7 mouse cellular contexts compared by ENCODE assay signal in genomic region chr6:134402914-134403683, GRCm38 (mm10). TPM values are rescaled to one million over a fixed set of nuclear protein-coding genes. Genes with fewer than 3 reads are reported as not detected.
DNase-seq lines count a peak whose midpoint lies in the region; ATAC-seq and TF ChIP-seq lines count a peak whose summit lies in the region.

No protein-coding gene starts in this region.

- H3K4me1 ChIP-seq in ES-E14 (ENCODE audit: control insufficient read depth in 2 of 2, insufficient read depth in 2 of 2, low read length in 2 of 2, poor library complexity in 1 of 2), result peaks cover 0 to 17% of the 10 kb centered on the region in 2 experiments; a peak in 2 of 4 replicates
- no peaks in the 10 kb centered on the region for H3K4me1 ChIP-seq in heart, embryonic 12.5 days (replicated peaks)
- 0 out of 2 replicates have a peak, but pooled peaks cover 9% of the 10 kb centered on the region for H3K4me1 ChIP-seq in lung, embryonic 15.5 days

- H3K9me3 ChIP-seq in ES-E14 (ENCODE audit: control insufficient read depth, insufficient read depth, low read depth, low read length), result no peaks in the 10 kb centered on the region
- H3K9me3 ChIP-seq in heart, embryonic 12.5 days (replicated peaks), result no peaks in the 10 kb centered on the region
- H3K9me3 ChIP-seq in lung, embryonic 15.5 days, result no peaks in the 10 kb centered on the region

- in situ Hi-C loops in ES-E14 (cut with MboI; ENCODE audit: low sequenced_read_pairs in 2 of 2, unreplicated experiment in 2 of 2), result no loop called here

- no peaks in the 10 kb centered on the region for H3K36me3 ChIP-seq in ES-E14 (ENCODE audit: control insufficient read depth, insufficient read depth, low read length, poor library complexity, severe bottlenecking)
- H3K36me3 ChIP-seq in heart, embryonic 12.5 days, result no peaks in the 10 kb centered on the region
- H3K36me3 ChIP-seq in lung, embryonic 15.5 days, result no peaks in the 10 kb centered on the region

- ATAC-seq in heart, embryonic 12.5 days (ENCODE audit: insufficient number of reproducible peaks, low FRiP score), result no peak
- ATAC-seq in lung, embryonic 15.5 days (ENCODE audit: borderline replicate concordance, extremely low read depth, low FRiP score, low TSS enrichment), result 0 out of 2 replicates have a peak, but pooled peaks have one; percentile 16

- peak overlapping the region; percentile 24; the same call in 1 of the 2 replicates for H3K9ac ChIP-seq in ES-E14 (ENCODE audit: insufficient read depth, low read depth, low read length, poor library complexity, severe bottlenecking)
- no peak overlapping the region for H3K9ac ChIP-seq in heart, embryonic 12.5 days
- H3K9ac ChIP-seq in lung, embryonic 15.5 days, result no peak overlapping the region

- H3K27ac ChIP-seq in ES-E14 (ENCODE audit: insufficient read depth, low read depth, low read length, poor library complexity, severe bottlenecking), result no peak overlapping the region
- no peak overlapping the region for H3K27ac ChIP-seq in heart, embryonic 12.5 days (ENCODE audit: poor library complexity, severe bottlenecking)
- 0 out of 2 replicates have a peak overlapping the region, but pooled peaks have one; percentile 8 for H3K27ac ChIP-seq in lung, embryonic 15.5 days

- H3K4me2 ChIP-seq in heart, embryonic 12.5 days, result 0 out of 2 replicates have a peak overlapping the region, but pooled peaks have one; percentile 29
- H3K4me2 ChIP-seq in lung, embryonic 15.5 days, result 0 out of 2 replicates have a peak overlapping the region, but pooled peaks have one; percentile 23

- WGBS in heart, embryonic 12.5 days, result 36% methylated on average over 16 of the region's 16 CpGs
- 34% methylated on average over 16 of the region's 16 CpGs for WGBS in lung, embryonic 15.5 days

- H3K4me3 ChIP-seq in ES-E14 (ENCODE audit: insufficient read depth in 1 of 2, low read depth in 1 of 2, low read length in 2 of 2, poor library complexity in 1 of 2, severe bottlenecking in 1 of 2), result no peak overlapping the region; a peak in 1 of 4 replicates
- H3K4me3 ChIP-seq in heart, embryonic 12.5 days, result no peak overlapping the region
- H3K4me3 ChIP-seq in lung, embryonic 15.5 days, result no peak overlapping the region; the same call in 1 of the 2 replicates

- DNase-seq in B cell, adult 2 months, result peak; percentile 71 to 73
- DNase-seq in ES-E14 (ENCODE audit: low read depth, low spot score), result peak; percentile 91
- DNase-seq in embryo, embryonic 10 days (ENCODE audit: low spot score), result peak; percentile 92
- peak; percentile 64 for DNase-seq in layer of hippocampus, adult 11-12 months (ENCODE audit: low spot score)
- peak; percentile 52 for DNase-seq in right cerebral cortex, postnatal 25 days

- H3K27me3 ChIP-seq in heart, embryonic 12.5 days (replicated peaks), result no peaks in the 10 kb centered on the region
- no peaks in the 10 kb centered on the region for H3K27me3 ChIP-seq in lung, embryonic 15.5 days

TF ChIP-seq in ES-E14, 5 proteins besides CTCF, POLR2A, EP300 and RAD21:
- peak; percentile 31; the same call in 1 of the 2 replicates for TF ChIP-seq ZC3H11A (IDR thresholded peaks at IDR 0.05; ENCODE audit: borderline replicate concordance, low read depth, low read length)
- TF ChIP-seq ZNF384 (IDR thresholded peaks at IDR 0.05; ENCODE audit: low read depth, low read length), result no peak

RNA-seq across cellular contexts. Expression of gene Bcl2l14, which starts 7.0 kb away (rescaled TPM):
- total RNA-seq in ES-E14 (2012; rRNA removed), result 1.6 and 2.0 TPM in 2 replicates
- 0.31 TPM in 1 of 2 replicates, not detected in the other for polyA plus RNA-seq in heart, embryonic 12.5 days (2016; fragmentation: Nextera tagmentation; extraction: Ambion mirVana)
- polyA plus RNA-seq in lung, embryonic 15.5 days (2015; fragmentation: Nextera tagmentation; extraction: Ambion mirVana), result 3.8 and 4.5 TPM in 2 replicates
